Mouse (Mus musculus): ENCODE measurements around the gene Rasef. TPM values are rescaled to one million over a fixed set of nuclear protein-coding genes. Genes with fewer than 3 reads are reported as not detected.
"Not testable (repeated sequence)": the region's sequence is repeated elsewhere in the genome, so short reads cannot be mapped to it uniquely, and the experiment has no call there.

Rasef gene
- polyA plus RNA-seq, 1 experiment from 2014 or later: not detected

- H3K4me3 ChIP-seq (ENCODE audit: inconsistent target): no peak overlapping the region
- no peaks in the 10 kb centered on the region for H3K79me2 ChIP-seq (ENCODE audit: inconsistent target)
- H3K27ac ChIP-seq: no peak overlapping the region
These were observed 71.0 kb downstream of the Rasef start for GRCm38 (mm10) chr4:73719819-73720218.

GRCm38 (mm10) chr4:73718761-73719160 lies 72.0 kb downstream of the Rasef start:
- Histone ChIP-seq H3K4me3 (ENCODE audit: inconsistent target) (no peak overlapping the region), H3K36me3 (ENCODE audit: inconsistent target) (no peaks in the 10 kb centered on the region), H3K79me2 (ENCODE audit: inconsistent target) (no peaks in the 10 kb centered on the region), H3K27ac (no peak overlapping the region)
- 87% methylated on average over 1 of the region's 1 CpGs for whole genome bisulfite sequencing (ENCODE audit: missing documents)

More at GRCm38 (mm10) chr4:73719819-73720218, 71.0 kb downstream of the Rasef start:
- no peaks in the 10 kb centered on the region for H3K36me3 ChIP-seq (ENCODE audit: inconsistent target)

GRCm38 (mm10) chr4:73683216-73683615 lies 107.6 kb downstream of the Rasef start, which contains the start of gene Gm428:
Gene Gm428 (plus strand): TSS chr4:73683516.
- H3K27ac ChIP-seq; H3K79me2 ChIP-seq (ENCODE audit: inconsistent target); H3K4me3 ChIP-seq (ENCODE audit: inconsistent target); H3K36me3 ChIP-seq (ENCODE audit: inconsistent target): not testable (repeated sequence)
- WGBS (ENCODE audit: missing documents): no CpG with 5 or more reads among the region's 4 CpGs

GRCm38 (mm10) chr4:73668054-73668453 lies 122.7 kb downstream of the Rasef start, which contains the start of gene Gm11239:
Gene Gm11239 (plus strand): TSS chr4:73668354.
- not testable (repeated sequence) for H3K79me2 ChIP-seq (ENCODE audit: inconsistent target)
- no CpG with 5 or more reads among the region's 4 CpGs for WGBS (ENCODE audit: missing documents)

More at GRCm38 (mm10) chr4:73668054-73668453, 122.7 kb downstream of the Rasef start, which contains the start of gene Gm11239:
- not testable (repeated sequence) for H3K36me3 ChIP-seq (ENCODE audit: inconsistent target); H3K27ac ChIP-seq; H3K4me3 ChIP-seq (ENCODE audit: inconsistent target)

Other genes starting within 250 kb of the Rasef start
- not detected in 3 replicates for gene Gm11238, start 183.1 kb downstream of the Rasef start, polyA plus RNA-seq (2018)
- not detected in 3 replicates for gene Gm11237, start 168.0 kb downstream of the Rasef start, polyA plus RNA-seq (2018)
- gene Gm11236, start 152.9 kb downstream of the Rasef start, polyA plus RNA-seq (2018): not detected in 3 replicates
- not detected in 3 replicates for gene Gm11239, start 122.6 kb downstream of the Rasef start, polyA plus RNA-seq (2018)
- not detected in 3 replicates for gene Gm428, start 107.5 kb downstream of the Rasef start, polyA plus RNA-seq (2018)
- gene Gm11758, start 85.3 kb upstream of the Rasef start, polyA plus RNA-seq (2018): not detected in 3 replicates
- not detected in 3 replicates for gene Gm11757, start 100.1 kb upstream of the Rasef start, polyA plus RNA-seq (2018)
- gene Gm13871, start 115.0 kb upstream of the Rasef start, polyA plus RNA-seq (2018): not detected in 3 replicates
- gene Gm11756, start 129.8 kb upstream of the Rasef start, polyA plus RNA-seq (2018): not detected in 3 replicates
- gene 2310002L09Rik, start 159.9 kb upstream of the Rasef start, polyA plus RNA-seq (2018): not detected in 3 replicates
- not detected in 3 replicates for gene Frmd3, start 222.4 kb upstream of the Rasef start, polyA plus RNA-seq (2018)